Mouse (Mus musculus): ENCODE results near the gene Xpo5. TPM values are rescaled to one million over a fixed set of nuclear protein-coding genes. Genes with fewer than 3 reads are reported as not detected.

Xpo5 gene
- total and polyA plus RNA-seq, 3 experiments, result 47.5 to 93.4 (median 82.7) TPM

DNA sequence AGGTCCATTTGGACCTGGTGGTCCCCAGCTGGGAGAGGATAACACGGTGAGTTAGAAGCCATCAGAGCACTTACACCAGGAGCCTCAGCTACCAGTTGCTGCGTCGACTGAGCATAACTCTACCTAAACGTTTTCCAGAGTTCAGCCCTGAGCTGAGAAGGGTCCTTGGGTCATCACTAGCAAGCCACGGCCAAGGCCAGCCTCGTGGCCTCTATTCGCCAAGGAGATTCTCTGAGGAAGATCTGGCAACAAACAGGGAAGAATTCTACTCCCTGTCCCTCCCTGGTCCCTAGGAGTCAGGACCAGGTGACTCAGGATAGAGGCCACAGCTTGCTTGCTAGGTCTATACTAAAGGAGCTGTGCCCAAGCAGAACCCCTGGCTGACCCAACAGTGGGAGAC, 64.9 kb downstream of the Xpo5 start:
- Histone ChIP-seq H3K9ac (ENCODE audit: control insufficient read depth, low read depth, low read length, poor library complexity, severe bottlenecking) (no peak overlapping the region), H3K27ac (ENCODE audit: control insufficient read depth, low read depth, low read length) (no peak overlapping the region), H3K36me3 (ENCODE audit: control insufficient read depth in 1 of 2, insufficient read depth in 2 of 2, low read length in 2 of 2) (peaks cover 0 to 8% of the 10 kb centered on the region in 2 experiments; a peak in 2 of 4 replicates), H3K79me2 (ENCODE audit: control insufficient read depth, insufficient read depth, low read length, poor library complexity) (no peaks in the 10 kb centered on the region), H3K4me3 (ENCODE audit: control insufficient read depth in 1 of 2, insufficient read depth in 1 of 2, low read depth in 2 of 2, low read length in 2 of 2) (no peak overlapping the region), H3K27me3 (ENCODE audit: control insufficient read depth in 1 of 2, insufficient read depth in 2 of 2, low read length in 2 of 2) (no peaks in the 10 kb centered on the region), H3K4me1 (ENCODE audit: control insufficient read depth in 1 of 2, insufficient read depth in 2 of 2, low read length in 2 of 2) (no peaks in the 10 kb centered on the region), H3K9me3 (replicated peaks; ENCODE audit: insufficient read depth, low read length) (no peaks in the 10 kb centered on the region)
- TF ChIP-seq MAFK (IDR thresholded peaks at IDR 0.05; ENCODE audit: borderline replicate concordance, low read depth, low read length), result no peak
- no peak for TF ChIP-seq NELFE (IDR thresholded peaks at IDR 0.05; ENCODE audit: low read depth, low read length)
- TF ChIP-seq ELF1 (IDR thresholded peaks at IDR 0.05; ENCODE audit: low read depth, low read length), result no peak
- no peak for TF ChIP-seq TCF12 (IDR thresholded peaks at IDR 0.05; ENCODE audit: low read depth, low read length)
- no peak for TF ChIP-seq USF1 (IDR thresholded peaks at IDR 0.05; ENCODE audit: low read depth, low read length)
- no peak for TF ChIP-seq MAX (IDR thresholded peaks at IDR 0.05; ENCODE audit: low read length)
- TF ChIP-seq ZMIZ1 (IDR thresholded peaks at IDR 0.05; ENCODE audit: low read depth, low read length), result no peak
- TF ChIP-seq MXI1 (IDR thresholded peaks at IDR 0.05; ENCODE audit: low read depth, low read length), result no peak
- no peak for TF ChIP-seq GABPA (IDR thresholded peaks at IDR 0.05; ENCODE audit: low read depth, low read length)
- TF ChIP-seq MYC (IDR thresholded peaks at IDR 0.05; ENCODE audit: low read depth, low read length), result no peak
- TF ChIP-seq ETS1 (IDR thresholded peaks at IDR 0.05; ENCODE audit: low read depth, low read length), result no peak
- no peak for DNase-seq (ENCODE audit: low read depth, low spot score)

DNA sequence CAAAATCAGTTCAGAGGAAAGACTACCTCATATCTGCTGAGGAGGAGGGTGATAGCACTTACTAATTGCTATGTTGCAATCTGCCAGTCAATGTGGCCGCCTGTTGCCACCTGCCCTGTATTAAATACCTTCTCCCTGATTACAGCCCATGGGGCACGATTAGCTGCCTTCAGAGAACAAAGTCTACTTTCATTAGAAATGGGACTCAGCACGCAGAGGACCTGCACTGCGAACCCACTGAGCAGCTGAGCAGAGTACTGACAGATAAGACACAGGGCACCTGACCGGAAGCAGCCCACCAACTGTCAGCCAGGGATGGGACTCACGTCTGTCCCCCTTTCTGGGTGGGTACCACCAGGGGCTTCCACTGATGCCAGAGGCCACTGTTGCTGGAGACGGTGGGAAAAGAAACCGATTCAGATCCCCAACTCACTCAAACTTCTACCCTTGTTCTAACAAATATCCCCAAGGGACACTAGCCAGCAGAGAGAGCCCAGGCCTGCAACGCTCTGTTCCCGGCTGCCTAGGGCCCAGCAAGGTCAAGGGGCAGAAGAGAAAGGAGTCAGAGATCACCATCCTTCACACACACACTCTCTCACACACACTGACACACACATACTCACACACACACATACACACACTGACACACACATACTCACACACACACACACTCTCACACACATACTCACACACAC, 65.6 kb downstream of the Xpo5 start:
- Histone ChIP-seq H3K27ac (ENCODE audit: control insufficient read depth, low read depth, low read length) (no peak overlapping the region), H3K36me3 (ENCODE audit: control insufficient read depth in 1 of 2, insufficient read depth in 2 of 2, low read length in 2 of 2) (peaks cover 0 to 8% of the 10 kb centered on the region in 2 experiments; a peak in 2 of 4 replicates), H3K79me2 (ENCODE audit: control insufficient read depth, insufficient read depth, low read length, poor library complexity) (no peaks in the 10 kb centered on the region), H3K9ac (ENCODE audit: control insufficient read depth, low read depth, low read length, poor library complexity, severe bottlenecking) (no peak overlapping the region), H3K27me3 (ENCODE audit: control insufficient read depth in 1 of 2, insufficient read depth in 2 of 2, low read length in 2 of 2) (no peaks in the 10 kb centered on the region), H3K4me1 (ENCODE audit: control insufficient read depth in 1 of 2, insufficient read depth in 2 of 2, low read length in 2 of 2) (no peaks in the 10 kb centered on the region), H3K9me3 (replicated peaks; ENCODE audit: insufficient read depth, low read length) (no peaks in the 10 kb centered on the region), H3K4me3 (ENCODE audit: control insufficient read depth in 1 of 2, insufficient read depth in 1 of 2, low read depth in 2 of 2, low read length in 2 of 2) (no peak overlapping the region)
- no peak for DNase-seq (ENCODE audit: low read depth, low spot score)
- no peak for TF ChIP-seq E2F4 (IDR thresholded peaks at IDR 0.05; ENCODE audit: borderline replicate concordance, low read depth, low read length)
- no peak for TF ChIP-seq ETS1 (IDR thresholded peaks at IDR 0.05; ENCODE audit: low read depth, low read length)
- no peak for TF ChIP-seq BHLHE40 (IDR thresholded peaks at IDR 0.05; ENCODE audit: borderline replicate concordance, low read depth, low read length)
- TF ChIP-seq JUND (IDR thresholded peaks at IDR 0.05; ENCODE audit: low read depth, low read length), result no peak
- TF ChIP-seq ZNF384 (IDR thresholded peaks at IDR 0.05; ENCODE audit: low read depth, low read length), result no peak
- TF ChIP-seq POLR2AphosphoS5 (IDR thresholded peaks at IDR 0.05; ENCODE audit: borderline replicate concordance, low read depth, low read length), result no peak
- TF ChIP-seq TAL1 (IDR thresholded peaks at IDR 0.05; ENCODE audit: low read length), result no peak
- TF ChIP-seq ELF1 (IDR thresholded peaks at IDR 0.05; ENCODE audit: low read depth, low read length), result no peak

All from MEL (cell line).